Mouse (Mus musculus) E14TG2a.4 (cell line): Measurements from ENCODE around the gene Dgkb.

Experiments used
- CTCF ChIP-seq: conservative IDR thresholded peaks from 2 replicates; pipeline ENCODE4 v1.5.1; 2014; ENCODE audit warnings: low read length
- POU5F1 ChIP-seq: IDR thresholded peaks from 2 replicates; pipeline ENCODE4 v1.6.1; 2014; ENCODE audit warnings: low read length, borderline replicate concordance

- TF ChIP-seq CTCF (no peak), POU5F1 (no peak)
Measured at GRCm38 (mm10) chr12:38374159-38374558, 556.6 kb downstream of the Dgkb start.
